Mouse (Mus musculus): ENCODE data around the gene Pde4b.

Pde4b gene

DNA sequence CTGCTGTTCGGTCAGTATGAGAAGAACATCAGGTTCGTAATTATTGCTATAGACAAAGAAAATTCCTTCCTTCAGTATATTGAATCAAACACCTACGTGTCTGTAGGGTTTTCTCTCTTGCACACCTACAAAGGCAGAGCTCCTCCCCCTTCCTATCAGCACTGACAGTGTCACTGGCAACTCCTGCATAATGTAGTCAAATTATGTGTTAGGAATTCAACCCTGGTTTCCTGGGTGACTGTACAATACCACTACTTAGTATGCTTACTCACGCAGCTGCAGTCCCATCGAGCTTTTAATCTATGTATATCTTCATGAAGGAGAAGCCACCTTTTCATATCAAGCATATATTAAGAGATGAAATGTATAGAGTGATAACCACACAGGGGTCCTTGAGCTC, 99.5 kb downstream of the Pde4b start:
- DNase-seq, result no peak

DNA sequence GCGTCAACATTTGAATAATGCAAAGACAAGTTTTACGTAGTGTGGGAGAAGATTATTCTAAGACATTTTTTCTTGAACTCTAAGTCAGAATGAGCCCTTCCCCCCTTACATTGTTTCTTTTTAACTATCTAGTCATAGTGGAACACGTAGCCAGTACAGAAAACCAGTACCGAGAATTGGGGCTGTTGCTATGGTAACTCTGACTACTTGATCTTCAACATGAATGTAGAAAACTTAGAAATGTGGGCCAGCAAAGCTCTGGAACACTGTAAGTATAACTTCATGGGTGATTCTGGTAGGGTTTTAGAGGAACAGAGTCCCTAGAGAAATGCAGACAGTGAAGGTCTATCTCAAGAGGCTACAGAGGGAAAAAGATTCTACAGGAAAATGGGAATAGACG, 110.4 kb downstream of the Pde4b start:
- DNase-seq, result no peak

DNA sequence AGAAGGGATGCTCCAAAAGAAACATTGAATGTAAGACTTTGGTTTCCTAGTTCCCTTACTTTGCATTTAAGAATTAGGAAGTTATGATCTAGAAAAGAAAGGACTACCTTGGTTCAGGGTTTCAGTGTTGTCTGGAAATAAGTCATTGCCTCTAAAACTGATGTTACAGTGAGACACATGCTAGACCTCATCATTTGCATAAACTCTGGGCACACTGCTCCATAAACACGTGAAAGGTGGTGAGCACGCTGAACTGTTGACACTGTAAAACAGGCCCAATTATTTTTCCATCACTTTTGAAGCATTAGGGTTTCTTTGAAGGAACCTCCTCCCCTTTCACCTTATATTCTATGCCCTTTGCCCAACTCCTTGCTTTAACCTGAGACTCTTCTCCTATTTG, 122.4 kb downstream of the Pde4b start:
- DNase-seq, result no peak

DNA sequence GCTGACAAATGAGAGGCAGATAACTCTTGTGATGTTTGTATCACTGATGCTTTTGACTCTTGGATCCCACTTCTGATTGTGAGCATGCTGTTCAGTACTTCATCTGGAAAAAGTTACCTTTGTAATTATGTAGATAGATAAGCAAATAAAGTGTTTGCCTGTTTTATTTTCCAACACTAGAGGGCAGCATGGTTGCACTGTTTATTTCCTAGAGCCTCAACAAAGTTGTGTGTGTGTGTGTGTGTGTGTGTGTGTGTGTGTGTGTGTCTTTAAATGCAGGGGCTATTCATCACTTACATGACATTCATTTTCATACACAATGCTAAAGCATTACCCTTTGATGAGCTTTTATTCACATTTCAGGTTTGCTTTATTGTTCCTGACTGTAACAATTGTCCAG, 139.4 kb downstream of the Pde4b start:
- no peak for DNase-seq

DNA sequence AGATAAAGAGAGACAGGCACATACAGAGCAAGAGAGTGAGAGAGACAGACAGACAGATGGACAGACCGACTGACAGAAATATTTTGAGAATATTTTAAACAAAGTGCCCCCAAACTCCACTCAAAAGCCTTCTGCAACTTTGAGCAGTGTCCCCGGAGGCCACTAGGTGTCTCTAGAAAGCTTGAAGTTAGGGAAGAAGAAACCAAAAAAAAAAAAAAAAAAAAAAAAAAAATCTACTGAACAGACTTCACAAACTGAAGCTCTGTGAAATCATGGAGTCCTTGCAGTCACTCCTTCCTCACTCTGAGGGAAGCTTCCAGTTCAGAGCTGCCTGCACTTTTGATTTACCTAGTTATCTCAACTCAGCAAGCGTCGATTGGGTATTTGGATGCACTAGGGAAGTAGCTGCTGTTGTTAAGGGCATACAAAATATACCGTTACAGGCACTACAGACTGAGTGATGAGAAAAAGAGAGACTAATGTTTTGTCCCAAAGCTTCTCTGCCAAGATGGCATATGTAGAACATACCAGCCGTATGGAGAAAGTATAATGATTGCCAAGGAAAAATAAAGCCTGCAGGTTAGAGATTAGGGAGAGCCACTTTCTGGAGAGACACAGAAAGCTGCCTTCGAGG, 141.7 kb downstream of the Pde4b start:
- DNase-seq, result peak; percentile 44

DNA sequence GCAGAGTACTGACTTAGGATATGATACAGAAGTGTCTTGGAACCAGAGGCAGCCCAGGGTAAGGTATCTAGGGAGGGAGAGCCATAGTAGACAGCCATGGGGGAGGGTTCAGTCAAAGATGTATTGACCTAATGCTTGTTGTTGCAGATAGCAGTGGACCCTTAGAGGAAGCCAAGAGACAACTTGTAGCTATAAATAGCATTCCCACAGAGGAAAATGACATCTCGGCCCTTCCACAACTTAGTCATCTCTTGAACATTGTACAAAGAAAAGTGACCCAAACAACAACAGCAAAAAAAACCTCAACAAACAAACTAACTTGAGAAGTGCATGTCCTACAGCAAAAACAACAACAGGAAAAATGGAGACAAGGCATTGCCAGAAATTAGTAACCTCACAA, 143.6 kb downstream of the Pde4b start:
- no peak for DNase-seq

DNA sequence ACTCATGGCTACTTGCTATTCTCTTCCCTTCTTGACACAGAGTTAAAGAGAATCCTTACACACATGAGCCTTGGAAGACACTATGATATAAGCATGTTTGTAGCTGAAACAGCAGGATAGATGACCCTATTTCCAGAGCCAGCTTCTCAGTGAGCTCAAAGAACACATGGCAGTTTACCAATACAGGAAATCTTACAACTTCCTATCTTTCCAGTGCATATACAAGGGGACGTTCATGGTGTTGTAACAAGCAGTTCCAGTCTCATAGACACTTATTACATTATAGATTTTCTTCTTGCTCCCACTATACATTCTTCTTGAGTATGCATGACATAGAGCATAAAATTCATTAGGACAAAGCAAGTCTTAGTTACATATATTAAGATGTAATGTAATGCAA, 146.3 kb downstream of the Pde4b start:
- no peak for DNase-seq

DNA sequence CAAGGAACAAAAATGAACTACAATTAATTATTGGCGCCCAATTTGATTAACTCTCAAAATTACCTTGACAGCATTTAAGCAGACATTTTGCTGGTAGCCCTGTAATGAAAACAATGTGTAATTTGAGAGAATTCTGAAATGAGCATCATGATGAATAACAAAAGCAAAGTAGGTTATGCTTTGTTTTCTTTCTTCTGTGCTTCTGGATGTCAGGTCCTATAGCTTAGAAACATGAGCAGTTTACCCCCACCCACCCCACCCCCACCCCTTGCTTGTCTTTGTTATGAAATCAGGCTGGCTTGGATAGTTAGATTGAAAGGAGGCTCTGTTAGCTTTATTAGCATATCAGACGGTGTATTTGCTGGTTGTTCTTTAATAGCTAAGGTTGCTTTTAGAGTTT, 147.8 kb downstream of the Pde4b start:
- no peak for DNase-seq

DNA sequence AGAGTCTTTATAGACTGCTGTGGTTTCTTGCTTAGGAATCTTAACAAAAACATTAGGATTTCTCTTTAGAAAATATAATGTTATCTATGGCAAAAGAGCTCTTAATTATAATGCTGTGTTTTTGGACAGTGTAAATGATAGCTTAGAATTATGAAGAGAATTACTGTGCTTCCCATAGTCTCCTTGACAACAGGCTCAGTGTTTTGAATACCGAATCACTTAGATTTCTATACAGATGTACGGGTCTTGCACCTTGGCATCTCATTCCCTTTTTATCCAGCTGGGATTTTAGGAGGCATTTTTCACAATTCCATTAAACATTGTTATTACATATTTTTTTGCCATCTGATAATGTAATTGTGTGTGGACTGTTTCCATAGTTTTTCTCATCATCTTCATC, 151.8 kb downstream of the Pde4b start:
- no peak for DNase-seq

DNA sequence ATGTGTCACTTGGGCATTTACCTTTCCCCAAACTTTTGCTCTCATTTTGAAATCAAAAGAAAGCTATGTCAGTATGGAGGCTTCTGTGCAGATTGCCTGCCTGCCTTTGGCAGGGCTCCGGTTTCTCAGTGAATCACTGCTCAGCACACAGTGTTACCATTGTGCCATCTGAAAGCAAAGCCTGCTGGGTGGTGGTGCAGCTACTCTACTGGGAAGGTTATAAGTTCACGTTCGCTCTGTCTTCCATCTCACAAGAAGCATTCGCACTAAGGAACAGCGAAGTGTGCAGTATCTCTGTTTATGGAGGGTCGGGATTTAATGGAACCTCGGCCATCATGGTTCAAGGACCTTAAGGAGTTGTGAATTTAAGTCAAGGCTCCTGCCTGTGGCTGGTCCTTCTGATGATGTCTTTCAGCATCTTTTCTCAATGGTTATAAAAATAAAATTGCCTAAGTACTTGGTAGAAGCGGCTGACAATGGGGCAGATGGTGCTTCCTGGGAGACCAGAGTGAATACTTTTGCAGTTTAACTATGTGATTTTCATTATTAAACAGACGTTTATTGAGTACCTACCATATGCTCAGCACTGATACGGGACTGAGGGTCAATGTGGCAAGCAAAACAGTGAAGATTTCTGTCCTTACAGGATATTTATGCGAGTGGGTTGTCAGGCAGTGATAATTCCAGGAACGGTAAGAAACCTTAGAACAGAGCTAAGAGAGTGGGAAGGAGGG, 152.5 kb downstream of the Pde4b start:
- DNase-seq, result peak; percentile 64

DNA sequence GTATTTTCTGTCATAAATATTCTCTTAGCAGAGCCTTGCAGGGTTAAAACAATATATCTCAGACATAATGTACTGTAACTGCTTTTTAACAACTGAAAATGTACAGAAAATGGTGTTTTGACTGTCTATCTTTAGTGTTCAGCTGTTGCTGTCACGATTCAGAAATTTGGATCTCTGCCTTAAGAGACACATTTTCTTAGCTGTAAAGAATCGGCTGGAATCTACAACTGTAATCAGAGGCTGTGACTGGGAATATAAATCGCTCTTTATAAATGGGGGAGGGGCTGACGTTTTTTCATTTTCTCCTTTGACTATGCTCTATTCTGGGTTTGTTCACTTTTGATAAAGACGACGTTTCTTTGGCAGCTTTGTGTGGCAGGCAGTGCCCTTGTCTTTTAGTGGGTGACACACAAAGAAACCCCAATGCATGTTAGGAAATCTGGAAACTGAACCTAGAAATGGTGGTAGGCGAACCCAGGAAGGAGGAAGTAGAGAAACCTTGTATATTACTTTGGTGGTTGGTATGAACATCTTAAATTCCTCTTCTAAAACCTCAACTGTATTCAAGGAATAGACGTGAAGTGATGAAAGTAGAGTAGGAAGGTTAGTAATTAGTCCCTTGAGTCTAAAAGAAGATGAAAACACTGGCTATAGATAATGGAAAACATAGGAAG, 153.5 kb downstream of the Pde4b start:
- DNase-seq, result no peak

DNA sequence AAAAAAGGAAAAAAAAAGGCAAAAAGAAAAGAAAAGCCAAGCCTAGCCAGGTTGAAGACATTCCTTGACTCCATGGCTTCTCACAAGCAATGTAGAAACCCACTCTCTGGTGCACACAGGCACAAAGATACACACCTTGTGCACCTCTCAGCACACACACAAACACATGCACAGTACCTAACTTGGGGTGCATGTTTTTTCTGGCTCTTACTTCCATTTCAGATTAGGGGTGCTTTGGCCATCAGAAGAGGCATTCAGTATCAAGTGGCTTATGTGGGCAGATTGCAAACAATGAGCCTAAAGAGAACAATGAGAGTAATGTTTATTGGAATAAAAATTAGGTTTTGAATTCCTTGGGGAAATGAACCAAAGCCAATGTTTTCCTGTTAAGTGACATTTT, 166.7 kb downstream of the Pde4b start:
- no peak for DNase-seq

DNA sequence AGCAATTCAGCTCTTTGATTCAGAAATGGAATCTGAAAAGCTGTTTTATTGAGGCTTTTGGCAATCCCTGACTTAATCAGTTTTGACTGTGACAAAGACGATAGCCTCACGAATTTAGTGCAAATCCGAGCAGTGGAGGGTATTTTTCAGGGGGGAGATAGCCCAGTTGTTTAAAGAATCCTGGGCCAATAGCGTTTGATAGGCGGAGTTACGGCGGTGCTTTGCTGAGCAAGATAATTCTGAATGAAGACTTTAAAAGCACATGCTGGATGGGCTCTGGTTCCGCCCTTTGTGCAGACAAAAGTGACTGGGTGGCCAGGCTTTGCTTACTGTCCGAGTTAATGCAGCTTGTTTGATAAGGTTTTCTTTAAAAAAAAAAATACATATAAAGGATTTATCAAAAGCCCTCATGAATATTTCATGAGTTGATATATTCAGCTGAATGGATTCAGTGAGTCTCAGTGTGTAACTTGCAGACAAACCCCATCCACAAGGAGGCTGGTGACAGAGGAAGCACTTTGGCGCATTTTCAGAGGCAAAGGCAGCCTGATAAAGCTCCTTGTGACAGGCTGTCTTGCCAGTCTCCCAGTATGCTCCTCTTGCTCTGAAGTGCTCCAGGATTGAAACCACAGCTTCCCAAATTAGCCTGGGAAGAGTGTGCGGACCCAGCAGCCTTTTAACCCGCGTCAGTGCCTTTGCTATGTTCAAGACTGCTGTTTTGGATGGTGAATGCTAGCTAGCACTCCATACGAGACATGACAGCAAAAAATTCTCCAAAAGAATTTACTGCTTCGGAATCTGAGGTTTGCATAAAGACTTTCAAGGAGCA, 167.3 kb downstream of the Pde4b start:
- peak; percentile 50 for DNase-seq

DNA sequence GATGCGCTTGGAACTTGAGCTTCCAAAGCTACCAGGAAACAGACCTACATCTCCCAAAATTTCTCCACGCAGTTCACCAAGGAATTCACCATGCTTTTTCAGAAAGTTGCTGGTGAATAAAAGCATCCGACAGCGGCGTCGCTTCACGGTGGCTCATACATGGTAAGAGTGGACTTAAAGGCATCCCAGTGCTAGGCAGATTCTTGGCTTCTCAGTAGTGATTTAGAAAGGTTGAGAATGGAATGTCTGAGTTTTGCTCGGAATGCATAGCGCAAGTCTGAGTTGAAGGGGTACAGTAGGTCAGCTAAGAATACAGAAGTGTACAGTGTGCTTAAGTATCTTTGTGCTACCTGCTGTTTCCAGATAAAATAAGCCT, 167.9 kb downstream of the Pde4b start:
- no peak for DNase-seq

DNA sequence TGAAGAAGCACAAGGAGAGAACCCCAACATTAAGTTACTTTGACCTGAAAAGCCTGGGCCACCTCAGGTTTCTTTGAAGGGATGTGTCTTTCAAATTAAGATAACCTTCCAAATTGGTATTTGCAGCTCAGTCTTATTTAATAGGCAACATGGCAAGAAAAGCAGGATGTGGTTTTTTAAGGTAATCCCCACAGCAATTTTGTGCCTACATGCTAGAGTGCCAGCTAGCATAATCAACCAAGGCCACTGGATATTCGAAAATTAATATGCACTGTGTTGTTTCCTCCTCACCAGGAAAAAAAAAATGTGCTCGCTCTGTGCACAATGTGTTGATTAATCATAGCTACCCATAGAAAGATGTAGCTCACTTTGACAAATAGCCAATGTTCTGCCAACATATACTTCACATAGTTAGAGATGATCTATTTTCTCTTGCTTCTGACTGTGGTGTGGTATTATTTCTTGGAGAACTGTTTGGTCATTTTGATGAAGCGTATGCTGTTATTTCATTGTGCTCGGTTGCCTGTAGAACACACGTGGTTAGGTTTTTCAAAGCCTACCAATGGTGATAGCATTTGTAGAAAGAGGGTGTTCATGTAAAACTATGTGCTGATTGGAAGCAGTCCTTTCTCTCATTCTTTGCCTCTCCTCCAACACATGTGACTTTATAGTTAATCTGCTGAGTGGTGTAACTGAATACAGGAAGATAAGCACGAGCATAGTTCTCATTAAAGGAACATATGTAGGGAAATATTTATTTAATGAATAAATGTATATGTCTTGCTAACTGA, 169.0 kb downstream of the Pde4b start:
- DNase-seq, result no peak

DNA sequence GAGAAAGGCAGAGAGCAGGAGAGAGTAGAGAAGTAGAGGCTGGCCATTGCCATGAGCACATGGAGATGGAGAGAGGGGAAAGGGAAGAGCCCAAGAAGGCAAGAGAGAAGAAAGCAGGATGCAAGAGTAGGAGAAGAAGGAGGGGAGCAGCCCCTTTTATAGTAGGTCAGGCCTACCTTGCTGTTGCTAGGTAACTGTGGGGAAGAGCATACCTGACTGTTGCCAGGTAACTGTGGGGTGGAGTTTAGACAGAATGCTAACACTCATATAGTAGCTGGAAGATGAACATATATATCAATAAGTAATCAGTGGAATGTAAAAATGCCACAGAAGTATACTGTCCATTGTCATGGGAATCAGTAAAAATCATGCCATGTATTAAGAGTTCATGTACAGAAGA, 172.9 kb downstream of the Pde4b start:
- DNase-seq, result no peak

DNA sequence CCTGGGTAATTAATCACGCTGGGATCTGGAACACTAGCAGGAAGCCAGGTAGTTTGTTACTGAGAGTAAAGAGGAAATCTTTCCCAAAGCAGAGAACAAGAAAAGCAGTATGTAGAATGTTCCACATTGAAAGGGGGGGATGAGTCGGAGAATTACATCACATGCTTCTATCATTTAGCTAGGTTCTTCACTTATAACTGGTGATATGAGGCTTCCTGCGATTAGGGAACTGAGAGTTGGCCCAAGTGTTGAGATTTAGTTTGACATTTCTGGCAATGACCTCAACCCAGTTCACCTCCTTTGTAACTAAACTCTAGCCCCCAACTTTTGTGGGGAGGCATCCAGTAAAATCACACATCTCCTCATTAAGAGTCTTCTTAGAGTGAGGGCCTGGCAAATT, 185.0 kb downstream of the Pde4b start:
- no peak for DNase-seq

DNA sequence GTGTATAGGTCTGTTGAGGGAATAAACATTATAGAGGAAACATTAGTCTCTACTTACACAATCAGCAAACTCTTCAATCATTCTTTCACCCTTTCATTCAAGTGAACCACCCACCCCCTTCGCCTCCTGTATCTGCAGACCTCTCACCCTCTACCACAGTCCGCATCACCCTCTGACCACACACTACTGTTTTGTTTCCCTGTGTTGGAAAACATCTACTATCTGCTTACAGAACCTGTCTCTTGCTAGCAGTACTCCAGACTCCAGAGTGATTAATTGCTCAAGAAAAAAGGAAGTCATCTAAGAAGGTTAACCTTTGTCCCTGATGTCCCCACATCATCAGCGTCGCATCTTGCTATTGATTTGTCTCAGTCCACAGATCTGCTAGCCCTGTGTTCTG, 185.4 kb downstream of the Pde4b start:
- no peak for DNase-seq

DNA sequence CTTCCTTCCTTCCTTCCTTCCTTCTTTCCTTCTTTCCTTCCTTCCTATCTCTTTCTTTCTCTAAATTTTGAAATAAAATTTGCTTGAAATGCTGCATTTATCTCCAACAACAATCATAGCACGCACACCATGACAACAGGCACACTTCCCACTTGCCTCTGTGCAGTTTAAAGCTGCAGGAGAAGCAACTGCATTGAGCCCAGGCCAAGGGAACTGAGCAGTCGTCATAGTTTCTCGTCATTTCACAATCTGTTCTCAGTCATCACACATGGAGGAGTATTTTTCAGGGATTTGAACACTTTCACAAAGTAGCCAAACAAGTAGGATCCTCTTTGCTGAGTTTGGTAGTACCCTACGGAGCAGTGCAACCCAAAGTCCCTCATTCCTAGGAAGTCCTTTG, 188.4 kb downstream of the Pde4b start:
- no peak for DNase-seq

DNA sequence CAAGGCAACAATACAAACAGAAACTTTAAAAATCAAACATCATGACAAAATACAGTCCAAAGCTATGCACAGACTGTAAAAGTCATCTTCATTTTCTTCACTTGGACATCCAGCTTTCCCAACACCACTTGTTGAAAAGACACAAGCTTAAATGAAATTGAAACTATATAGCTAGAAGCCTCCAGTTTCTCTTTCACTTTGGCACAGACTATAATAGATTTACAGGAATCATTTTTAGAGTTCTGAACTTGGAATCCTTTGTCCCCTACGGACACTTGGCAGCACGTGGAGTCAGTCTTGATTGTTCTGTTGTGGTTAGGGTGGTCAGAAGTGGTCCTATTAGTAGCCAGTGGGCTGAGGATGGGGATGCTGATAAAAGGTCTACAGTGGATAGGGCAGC, 191.6 kb downstream of the Pde4b start:
- no peak for DNase-seq

DNA sequence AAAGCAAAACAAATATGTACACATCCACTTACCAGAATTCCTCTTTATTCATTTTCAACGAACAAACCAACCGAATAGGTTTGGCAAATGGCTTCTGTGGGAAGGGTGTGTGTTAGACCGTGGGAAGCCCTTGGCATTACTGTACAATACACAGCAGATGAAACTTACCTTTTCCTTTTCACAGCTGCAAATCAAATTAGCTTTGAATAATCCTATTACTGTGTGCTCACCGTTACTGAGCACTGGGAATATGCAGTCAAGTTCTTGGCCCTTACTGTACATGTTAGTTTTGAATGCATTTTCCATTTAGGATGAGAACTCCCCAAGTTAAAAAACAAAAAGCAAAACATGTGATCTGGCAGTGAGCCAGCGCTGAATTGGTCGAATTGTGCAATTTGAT, 199.8 kb downstream of the Pde4b start:
- no peak for DNase-seq

DNA sequence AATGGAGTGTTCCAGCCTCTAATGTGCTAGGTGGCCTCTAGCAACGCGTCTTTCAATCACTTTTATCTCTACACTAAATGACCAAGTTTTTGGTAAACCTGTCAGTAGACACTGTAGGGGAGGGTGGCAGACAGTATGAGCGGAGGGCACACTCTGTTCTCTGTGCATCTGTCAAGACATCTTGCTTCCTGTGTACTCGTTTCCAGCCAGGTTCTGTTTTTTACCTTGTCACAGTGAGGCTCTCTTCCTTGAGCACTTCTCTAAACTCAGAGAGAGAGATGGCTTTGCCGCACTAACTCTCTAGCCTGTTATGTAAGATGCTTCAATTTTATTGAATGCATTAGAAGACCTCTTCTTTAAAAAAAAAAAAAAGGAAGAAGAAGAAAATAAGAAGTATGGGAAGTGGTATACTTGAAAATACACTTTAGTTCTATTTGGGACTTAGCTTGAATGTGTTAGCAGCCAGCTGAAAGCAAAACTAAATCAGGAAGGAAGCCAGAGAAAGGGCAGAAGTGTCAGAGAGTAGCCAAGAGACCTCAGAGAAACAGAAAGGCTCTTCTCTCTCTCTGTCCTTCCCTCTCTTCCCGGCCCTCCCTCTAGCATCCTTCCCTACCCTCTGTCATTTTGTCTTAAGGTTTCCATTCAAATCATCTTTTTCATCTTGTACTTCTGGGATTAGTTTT, 202.8 kb downstream of the Pde4b start:
- peak; percentile 53 for DNase-seq
